Mouse (Mus musculus): ENCODE measurements around the gene Zcchc17. TPM values are rescaled to one million over a fixed set of nuclear protein-coding genes. Genes with fewer than 3 reads are reported as not detected.

Gene Zcchc17
- polyA plus RNA-seq, 1 experiment from 2014 or later, result 59.7 TPM

DNA sequence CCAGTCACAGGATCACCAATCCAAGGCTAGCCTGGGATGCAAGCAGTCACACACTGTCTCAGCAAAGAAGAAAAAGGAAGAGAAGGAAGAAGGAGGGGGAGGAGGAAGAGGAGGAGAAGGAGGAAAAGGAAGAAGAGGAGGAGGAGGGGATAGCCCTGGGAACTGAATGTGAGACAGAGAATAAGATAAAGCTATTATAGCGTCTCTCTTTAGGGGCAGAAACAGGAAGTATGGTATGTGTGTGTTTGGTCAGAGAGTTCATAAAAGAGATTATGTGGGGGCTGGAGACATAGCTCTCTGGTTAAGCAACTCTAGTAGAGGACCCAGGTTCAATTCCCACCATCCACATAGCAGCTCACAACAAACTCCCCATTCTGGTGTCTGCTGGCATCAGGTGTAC, 36.6 kb downstream of the Zcchc17 start:
- no peaks in the 10 kb centered on the region for H3K9me3 ChIP-seq (ENCODE audit: control insufficient read depth, low read length)
- no peak overlapping the region for H3K4me2 ChIP-seq (ENCODE audit: low read depth, low read length)
- H3K36me3 ChIP-seq (ENCODE audit: control insufficient read depth, insufficient read depth, low read length), result peaks cover 9% of the 10 kb centered on the region
- no peak overlapping the region for H3K9ac ChIP-seq (ENCODE audit: low read depth, low read length)
- ATAC-seq, result no peak
- H3K4me1 ChIP-seq (ENCODE audit: control insufficient read depth, insufficient read depth, low read length), result no peaks in the 10 kb centered on the region
- no peak overlapping the region for H3K4me3 ChIP-seq (ENCODE audit: low read length)
- 69% methylated on average over 1 of the region's 1 CpGs for WGBS
- no peak overlapping the region for H3K27ac ChIP-seq (ENCODE audit: low read length)
- no peaks in the 10 kb centered on the region for H3K27me3 ChIP-seq (replicated peaks; ENCODE audit: control insufficient read depth, insufficient read depth, low read length)

DNA sequence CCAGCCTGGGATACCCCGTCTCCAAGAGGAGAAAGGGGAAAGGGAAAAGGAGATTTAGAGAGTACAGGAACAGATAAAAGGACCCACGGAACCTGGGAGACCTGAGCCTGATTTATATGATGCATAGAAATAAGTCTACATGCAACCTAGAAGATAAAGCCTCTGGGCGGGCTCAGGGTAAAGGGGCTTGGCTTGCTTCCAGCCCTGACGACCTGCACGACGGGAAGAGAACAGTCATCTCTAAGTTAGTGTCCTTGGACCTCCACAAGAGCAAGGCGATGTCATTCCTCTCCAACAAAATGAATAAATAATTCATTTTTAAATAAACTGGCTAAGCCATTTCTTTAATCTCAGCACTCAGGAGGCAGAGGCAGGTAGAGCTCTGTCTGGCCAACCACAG, 37.2 kb downstream of the Zcchc17 start:
- Histone ChIP-seq H3K36me3 (ENCODE audit: control insufficient read depth, insufficient read depth, low read length) (peaks cover 9% of the 10 kb centered on the region), H3K27ac (ENCODE audit: low read length) (no peak overlapping the region), H3K27me3 (replicated peaks; ENCODE audit: control insufficient read depth, insufficient read depth, low read length) (no peaks in the 10 kb centered on the region), H3K4me2 (ENCODE audit: low read depth, low read length) (no peak overlapping the region), H3K4me3 (ENCODE audit: low read length) (no peak overlapping the region), H3K4me1 (ENCODE audit: control insufficient read depth, insufficient read depth, low read length) (no peaks in the 10 kb centered on the region), H3K9me3 (ENCODE audit: control insufficient read depth, low read length) (no peaks in the 10 kb centered on the region), H3K9ac (ENCODE audit: low read depth, low read length) (no peak overlapping the region)
- 73% methylated on average over 7 of the region's 7 CpGs for WGBS
- ATAC-seq, result no peak

DNA sequence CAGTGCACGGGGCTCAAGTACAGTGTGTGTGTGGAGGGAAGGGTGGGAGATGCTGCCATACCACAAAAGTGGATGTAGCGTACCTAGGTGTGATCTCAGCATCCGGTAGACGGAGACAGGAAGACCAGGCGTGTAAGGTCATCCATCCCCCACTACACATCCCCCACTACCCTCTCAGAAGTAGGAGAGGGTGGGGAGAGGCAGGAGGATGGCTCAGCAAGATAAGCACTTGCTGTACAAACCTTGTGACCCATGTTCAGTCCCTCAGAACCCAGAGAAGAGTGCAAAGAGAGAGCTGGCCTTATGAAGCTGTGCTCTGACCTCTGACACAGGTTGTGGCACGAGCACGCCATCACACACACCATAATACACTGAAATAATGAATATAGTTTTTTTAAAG, 38.1 kb downstream of the Zcchc17 start:
- no peak for ATAC-seq
- Histone ChIP-seq H3K4me3 (ENCODE audit: low read length) (no peak overlapping the region), H3K36me3 (ENCODE audit: control insufficient read depth, insufficient read depth, low read length) (peaks cover 9% of the 10 kb centered on the region), H3K9ac (ENCODE audit: low read depth, low read length) (no peak overlapping the region), H3K27ac (ENCODE audit: low read length) (no peak overlapping the region), H3K4me1 (ENCODE audit: control insufficient read depth, insufficient read depth, low read length) (no peaks in the 10 kb centered on the region), H3K4me2 (ENCODE audit: low read depth, low read length) (no peak overlapping the region), H3K9me3 (ENCODE audit: control insufficient read depth, low read length) (no peaks in the 10 kb centered on the region), H3K27me3 (replicated peaks; ENCODE audit: control insufficient read depth, insufficient read depth, low read length) (no peaks in the 10 kb centered on the region)
- WGBS, result 91% methylated on average over 7 of the region's 7 CpGs

DNA sequence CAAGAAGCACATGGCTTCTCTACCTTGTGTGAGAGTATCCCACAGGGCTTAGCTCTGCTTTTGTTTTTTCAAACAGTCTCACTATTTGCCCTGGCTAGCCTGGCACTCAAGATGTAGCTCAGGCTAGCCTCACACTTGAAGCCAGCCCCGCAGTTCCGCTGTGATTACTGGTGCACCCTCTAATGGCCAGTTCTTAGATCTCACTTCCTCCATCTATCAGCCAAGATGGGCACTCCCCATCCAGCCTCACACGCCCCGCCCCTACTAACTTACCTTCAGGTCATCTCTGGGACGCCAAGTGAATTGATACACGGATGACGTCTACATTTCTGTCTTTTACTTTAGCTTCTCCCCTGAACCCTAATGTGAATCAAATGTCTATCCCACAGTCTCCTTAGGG, 40.2 kb downstream of the Zcchc17 start:
- 83% methylated on average over 7 of the region's 7 CpGs for WGBS
- Histone ChIP-seq H3K27ac (ENCODE audit: low read length) (no peak overlapping the region), H3K9ac (ENCODE audit: low read depth, low read length) (no peak overlapping the region), H3K27me3 (replicated peaks; ENCODE audit: control insufficient read depth, insufficient read depth, low read length) (no peaks in the 10 kb centered on the region), H3K4me2 (ENCODE audit: low read depth, low read length) (no peak overlapping the region), H3K4me1 (ENCODE audit: control insufficient read depth, insufficient read depth, low read length) (peaks cover 3% of the 10 kb centered on the region; the same call in 1 of the 2 replicates), H3K9me3 (ENCODE audit: control insufficient read depth, low read length) (no peaks in the 10 kb centered on the region), H3K4me3 (ENCODE audit: low read length) (no peak overlapping the region), H3K36me3 (ENCODE audit: control insufficient read depth, insufficient read depth, low read length) (peaks cover 5% of the 10 kb centered on the region)
- ATAC-seq, result no peak

DNA sequence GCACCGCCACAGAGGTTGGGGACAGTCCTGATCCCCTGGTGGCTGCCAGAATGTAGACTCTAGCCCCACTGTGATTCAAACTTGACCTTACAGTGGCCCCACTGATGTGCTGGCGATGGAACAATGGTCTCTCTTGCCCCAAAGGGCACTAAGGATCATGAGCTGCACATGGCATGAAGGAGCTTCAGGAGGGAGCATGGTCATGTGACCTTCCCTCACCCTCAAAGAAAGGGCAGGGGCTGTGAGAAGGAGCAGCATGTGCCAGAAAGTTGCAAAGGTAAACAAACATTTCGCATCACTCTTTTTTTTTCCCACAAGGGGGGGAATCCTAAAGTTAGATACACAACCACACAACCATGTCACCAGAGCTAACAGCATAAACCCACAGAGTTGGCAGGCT, 41.6 kb downstream of the Zcchc17 start:
- Histone ChIP-seq H3K9me3 (ENCODE audit: control insufficient read depth, low read length) (no peaks in the 10 kb centered on the region), H3K9ac (ENCODE audit: low read depth, low read length) (no peak overlapping the region), H3K27ac (ENCODE audit: low read length) (no peak overlapping the region), H3K4me3 (ENCODE audit: low read length) (no peak overlapping the region), H3K4me1 (ENCODE audit: control insufficient read depth, insufficient read depth, low read length) (peaks cover 3% of the 10 kb centered on the region; the same call in 1 of the 2 replicates), H3K36me3 (ENCODE audit: control insufficient read depth, insufficient read depth, low read length) (peaks cover 5% of the 10 kb centered on the region), H3K4me2 (ENCODE audit: low read depth, low read length) (no peak overlapping the region), H3K27me3 (replicated peaks; ENCODE audit: control insufficient read depth, insufficient read depth, low read length) (no peaks in the 10 kb centered on the region)
- ATAC-seq, result no peak
- WGBS, result 64% methylated on average over 3 of the region's 3 CpGs

DNA sequence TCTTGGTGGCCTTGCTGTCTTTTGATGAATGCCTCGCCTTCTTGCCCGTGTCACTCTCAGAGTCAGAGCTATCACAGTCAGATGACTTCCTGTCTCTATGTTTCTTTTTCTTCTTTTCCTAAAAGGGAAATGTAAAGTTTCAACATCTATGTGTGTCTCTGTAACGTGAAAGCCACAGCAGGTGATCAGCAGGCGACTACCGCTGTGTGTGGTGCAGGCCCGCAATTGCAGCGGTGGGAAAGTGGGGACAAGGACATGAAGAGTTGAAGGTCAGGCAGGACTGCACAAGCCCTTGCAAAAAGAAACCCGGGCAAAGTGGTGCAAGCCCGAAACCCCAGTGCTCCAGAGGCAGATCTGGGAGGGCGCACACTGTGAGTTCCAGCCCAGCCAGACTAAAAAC, 43.1 kb downstream of the Zcchc17 start:
- WGBS, result 87% methylated on average over 10 of the region's 10 CpGs
- no peak for ATAC-seq
- peaks cover 3% of the 10 kb centered on the region; the same call in 1 of the 2 replicates for H3K4me1 ChIP-seq (ENCODE audit: control insufficient read depth, insufficient read depth, low read length)

DNA sequence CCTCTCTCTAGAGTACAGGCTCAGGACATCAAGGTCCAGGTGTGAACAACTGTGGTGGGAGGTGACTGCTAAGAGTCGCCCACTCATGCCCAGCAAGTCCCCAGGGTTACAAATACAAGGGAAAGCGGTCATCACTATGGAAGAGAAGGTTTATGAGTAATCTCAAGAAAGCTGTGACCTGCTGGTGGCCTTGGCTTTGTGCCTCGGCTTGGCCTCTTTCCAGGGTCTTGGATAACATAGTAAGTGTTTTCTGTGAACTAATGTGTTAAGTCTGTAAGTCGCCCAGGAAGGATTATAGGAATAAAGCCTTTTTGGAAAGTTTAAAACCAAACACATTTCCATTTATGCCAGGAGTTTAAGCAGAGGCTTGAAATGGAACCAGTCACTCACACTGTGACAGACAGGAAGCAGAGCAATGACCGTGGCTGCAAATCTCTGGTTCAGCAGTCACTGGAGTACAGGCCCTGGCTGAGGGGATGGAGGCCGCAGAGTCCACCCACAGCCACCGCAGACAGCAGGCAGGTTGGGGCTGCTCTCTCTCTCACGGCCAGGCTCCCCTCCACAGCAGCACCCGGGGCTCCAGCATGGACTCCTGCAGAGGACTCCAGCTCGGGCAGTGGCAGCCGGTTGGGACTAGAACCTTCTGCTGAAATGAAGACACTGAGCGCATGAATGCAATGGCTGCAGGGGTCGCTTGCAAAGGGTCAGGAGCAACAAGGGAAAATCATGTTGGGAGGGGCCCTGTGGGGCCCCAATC, 43.8 kb downstream of the Zcchc17 start:
- no peak overlapping the region for H3K4me3 ChIP-seq (ENCODE audit: low read length)
- no peaks in the 10 kb centered on the region for H3K27me3 ChIP-seq (replicated peaks; ENCODE audit: control insufficient read depth, insufficient read depth, low read length)
- no peak for ATAC-seq
- no peak overlapping the region for H3K9ac ChIP-seq (ENCODE audit: low read depth, low read length)
- H3K9me3 ChIP-seq (ENCODE audit: control insufficient read depth, low read length), result no peaks in the 10 kb centered on the region
- WGBS, result 71% methylated on average over 13 of the region's 13 CpGs
- H3K27ac ChIP-seq (ENCODE audit: low read length), result no peak overlapping the region
- H3K36me3 ChIP-seq (ENCODE audit: control insufficient read depth, insufficient read depth, low read length), result peaks cover 2% of the 10 kb centered on the region; the same call in 1 of the 2 replicates
- H3K4me1 ChIP-seq (ENCODE audit: control insufficient read depth, insufficient read depth, low read length), result peaks cover 3% of the 10 kb centered on the region; the same call in 1 of the 2 replicates
- no peak overlapping the region for H3K4me2 ChIP-seq (ENCODE audit: low read depth, low read length)

More for the DNA sequence above, 43.1 kb downstream of the Zcchc17 start:
- Histone ChIP-seq H3K9ac (ENCODE audit: low read depth, low read length) (no peak overlapping the region), H3K4me3 (ENCODE audit: low read length) (no peak overlapping the region), H3K27me3 (replicated peaks; ENCODE audit: control insufficient read depth, insufficient read depth, low read length) (no peaks in the 10 kb centered on the region), H3K9me3 (ENCODE audit: control insufficient read depth, low read length) (no peaks in the 10 kb centered on the region), H3K36me3 (ENCODE audit: control insufficient read depth, insufficient read depth, low read length) (peaks cover 2% of the 10 kb centered on the region; the same call in 1 of the 2 replicates), H3K27ac (ENCODE audit: low read length) (no peak overlapping the region), H3K4me2 (ENCODE audit: low read depth, low read length) (no peak overlapping the region)

DNA sequence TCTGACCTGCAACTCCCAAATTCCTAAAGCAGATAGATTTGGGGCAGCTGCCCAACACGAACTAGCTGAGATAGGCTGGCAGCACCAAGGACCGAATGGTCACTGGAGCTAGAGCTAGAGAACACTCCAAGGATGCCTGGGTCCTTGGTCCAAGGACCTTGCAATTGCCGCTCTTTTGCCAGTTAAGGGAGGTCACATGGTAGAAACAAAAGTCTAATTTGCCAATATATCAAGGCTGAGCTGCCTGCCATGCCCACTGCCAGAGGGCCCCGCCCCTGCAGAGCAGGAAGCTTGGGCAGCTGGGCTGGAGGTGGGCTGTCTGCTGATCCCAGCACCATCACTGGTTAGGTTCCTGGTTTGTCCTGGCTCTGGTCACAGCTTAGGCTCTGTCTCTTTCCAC, 46.2 kb downstream of the Zcchc17 start:
- Histone ChIP-seq H3K4me1 (ENCODE audit: control insufficient read depth, insufficient read depth, low read length) (peaks cover 5% of the 10 kb centered on the region; the same call in 1 of the 2 replicates), H3K27ac (ENCODE audit: low read length) (no peak overlapping the region), H3K4me2 (ENCODE audit: low read depth, low read length) (no peak overlapping the region), H3K27me3 (replicated peaks; ENCODE audit: control insufficient read depth, insufficient read depth, low read length) (peaks cover 10% of the 10 kb centered on the region), H3K9ac (ENCODE audit: low read depth, low read length) (no peak overlapping the region), H3K9me3 (ENCODE audit: control insufficient read depth, low read length) (no peaks in the 10 kb centered on the region), H3K4me3 (ENCODE audit: low read length) (no peak overlapping the region), H3K36me3 (ENCODE audit: control insufficient read depth, insufficient read depth, low read length) (no peaks in the 10 kb centered on the region)
- 87% methylated on average over 4 of the region's 4 CpGs for WGBS
- no peak for ATAC-seq

DNA sequence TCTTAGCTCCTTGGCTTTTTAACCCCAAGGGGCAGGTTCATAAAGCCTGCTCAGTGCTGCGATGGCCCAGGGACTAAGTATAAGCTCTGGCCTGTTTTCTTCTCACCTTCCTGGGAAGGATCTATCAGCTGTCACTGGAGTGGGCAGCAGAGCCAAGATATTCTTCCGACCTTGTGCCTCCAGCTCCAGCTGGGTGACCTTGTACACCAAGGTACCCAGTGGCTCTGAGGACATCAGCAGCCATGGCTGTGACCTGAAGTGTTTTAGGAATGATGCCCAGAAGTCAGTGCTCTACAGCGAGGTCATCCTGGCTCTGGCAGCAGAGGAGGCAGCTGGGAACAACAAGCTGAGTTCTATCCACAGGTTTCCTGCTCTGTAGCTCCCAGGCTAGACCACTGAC, 47.2 kb downstream of the Zcchc17 start:
- H3K9ac ChIP-seq (ENCODE audit: low read depth, low read length), result no peak overlapping the region
- H3K4me3 ChIP-seq (ENCODE audit: low read length), result no peak overlapping the region
- H3K27ac ChIP-seq (ENCODE audit: low read length), result no peak overlapping the region
- H3K4me1 ChIP-seq (ENCODE audit: control insufficient read depth, insufficient read depth, low read length), result peaks cover 7% of the 10 kb centered on the region
- 81% methylated on average over 3 of the region's 3 CpGs for WGBS
- ATAC-seq, result no peak
- H3K36me3 ChIP-seq (ENCODE audit: control insufficient read depth, insufficient read depth, low read length), result no peaks in the 10 kb centered on the region
- no peaks in the 10 kb centered on the region for H3K9me3 ChIP-seq (ENCODE audit: control insufficient read depth, low read length)
- H3K4me2 ChIP-seq (ENCODE audit: low read depth, low read length), result no peak overlapping the region
- peaks cover 15% of the 10 kb centered on the region for H3K27me3 ChIP-seq (replicated peaks; ENCODE audit: control insufficient read depth, insufficient read depth, low read length)

DNA sequence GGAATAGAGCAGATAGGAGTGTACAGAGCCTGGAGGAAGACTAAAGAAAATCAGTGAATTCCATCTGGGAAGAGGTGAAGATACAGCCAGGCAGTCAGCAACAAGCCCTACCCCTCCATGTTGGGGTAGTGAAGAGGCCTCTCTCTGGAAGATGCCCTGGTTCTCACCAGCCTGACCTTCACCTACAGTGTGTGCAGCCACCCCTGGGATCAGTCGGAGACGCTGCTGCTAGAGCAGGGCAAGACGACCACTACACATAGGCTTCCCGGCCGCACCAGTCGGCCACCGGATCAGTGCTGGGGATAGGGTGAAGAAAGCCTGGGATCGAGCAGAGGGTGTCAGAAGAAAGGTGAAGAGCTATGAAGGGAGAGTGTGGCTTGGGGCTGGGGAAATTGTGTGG, 50.5 kb downstream of the Zcchc17 start:
- Histone ChIP-seq H3K36me3 (ENCODE audit: control insufficient read depth, insufficient read depth, low read length) (no peaks in the 10 kb centered on the region), H3K9ac (ENCODE audit: low read depth, low read length) (no peak overlapping the region), H3K4me1 (ENCODE audit: control insufficient read depth, insufficient read depth, low read length) (peaks cover 5% of the 10 kb centered on the region), H3K4me3 (ENCODE audit: low read length) (no peak overlapping the region), H3K27ac (ENCODE audit: low read length) (no peak overlapping the region), H3K9me3 (ENCODE audit: control insufficient read depth, low read length) (no peaks in the 10 kb centered on the region), H3K4me2 (ENCODE audit: low read depth, low read length) (no peak overlapping the region), H3K27me3 (replicated peaks; ENCODE audit: control insufficient read depth, insufficient read depth, low read length) (peaks cover 17% of the 10 kb centered on the region)
- no peak for ATAC-seq
- 53% methylated on average over 8 of the region's 8 CpGs for WGBS
